Mouse (Mus musculus): ENCODE measurements around the gene Rnf224.

GRCm38 (mm10) chr2:25273010-25273409 lies 36.4 kb upstream of the Rnf224 start:
- TF ChIP-seq GATA1 (IDR thresholded peaks at IDR 0.05; ENCODE audit: borderline replicate concordance, low read length) (no peak), CTCF (IDR thresholded peaks at IDR 0.05; ENCODE audit: low read depth, low read length) (no peak), GATA2 (IDR thresholded peaks at IDR 0.05; ENCODE audit: borderline replicate concordance, low read depth, low read length) (no peak), TAL1 (conservative IDR thresholded peaks at IDR 0.05; ENCODE audit: low read depth, low read length) (no peak), POLR2AphosphoS5 (IDR thresholded peaks at IDR 0.05; ENCODE audit: insufficient replicate concordance, low read depth, low read length) (no peak)

All from G1E (cell line).